Mouse (Mus musculus) skeletal muscle tissue, adult 2 months (tissue): ENCODE data around the gene Aagab.
A peak's percentile ranks its signal among the peaks of the same experiment; 100 is the strongest.

ENCODE experiments used
- DNase-seq: peaks from one replicate; pipeline ENCODE4 v3.0.0-alpha.2; 2012; ENCODE audit warnings: low read depth, low spot score

Gene Aagab

GRCm38 (mm10) chr9:63606594-63606993 is 4.1 kb downstream of the Aagab start:
- DNase-seq, result no peak

GRCm38 (mm10) chr9:63608006-63608405 is 5.5 kb downstream of the Aagab start:
- DNase-seq, result no peak

GRCm38 (mm10) chr9:63609246-63609645 is 6.8 kb downstream of the Aagab start:
- DNase-seq, result no peak

GRCm38 (mm10) chr9:63609776-63610175 is 7.3 kb downstream of the Aagab start:
- DNase-seq, result no peak

- DNase-seq, result no peak
These were observed 7.8 kb downstream of the Aagab start for GRCm38 (mm10) chr9:63610231-63610630.

GRCm38 (mm10) chr9:63610841-63611366 is 8.4 kb downstream of the Aagab start:
- DNase-seq, result peak; percentile 58

- no peak for DNase-seq
These were observed 9.5 kb downstream of the Aagab start for GRCm38 (mm10) chr9:63611967-63612366.

GRCm38 (mm10) chr9:63612565-63613515 is 10.4 kb downstream of the Aagab start:
- DNase-seq, result no peak

- no peak for DNase-seq
These were observed 11.1 kb downstream of the Aagab start for GRCm38 (mm10) chr9:63613569-63613968.

- DNase-seq, result no peak
These were observed 11.8 kb downstream of the Aagab start for GRCm38 (mm10) chr9:63614018-63614985.

- no peak for DNase-seq
These were observed 15.5 kb downstream of the Aagab start for GRCm38 (mm10) chr9:63617967-63618366.

- no peak for DNase-seq
These were observed 21.6 kb downstream of the Aagab start for GRCm38 (mm10) chr9:63623895-63624569.

GRCm38 (mm10) chr9:63625090-63625756 is 22.8 kb downstream of the Aagab start:
- DNase-seq, result no peak

GRCm38 (mm10) chr9:63632045-63632444 is 29.6 kb downstream of the Aagab start:
- DNase-seq, result no peak

- no peak for DNase-seq
These were observed 30.5 kb downstream of the Aagab start for GRCm38 (mm10) chr9:63632924-63633323.

- no peak for DNase-seq
These were observed 30.9 kb downstream of the Aagab start for GRCm38 (mm10) chr9:63633334-63633733.

- DNase-seq, result no peak
These were observed 33.7 kb downstream of the Aagab start for GRCm38 (mm10) chr9:63636113-63636512.

GRCm38 (mm10) chr9:63641983-63642646 is 39.7 kb downstream of the Aagab start:
- no peak for DNase-seq

- DNase-seq, result no peak
These were observed 41.6 kb downstream of the Aagab start for GRCm38 (mm10) chr9:63644011-63644410.

GRCm38 (mm10) chr9:63645084-63645483 is 42.6 kb downstream of the Aagab start:
- DNase-seq, result no peak
